Mouse (Mus musculus): ENCODE results near the gene Tsc2.
"Not testable (repeated sequence)": the region's sequence is repeated elsewhere in the genome, so short reads cannot be mapped to it uniquely, and the experiment has no call there.

The Tsc2 gene

DNA sequence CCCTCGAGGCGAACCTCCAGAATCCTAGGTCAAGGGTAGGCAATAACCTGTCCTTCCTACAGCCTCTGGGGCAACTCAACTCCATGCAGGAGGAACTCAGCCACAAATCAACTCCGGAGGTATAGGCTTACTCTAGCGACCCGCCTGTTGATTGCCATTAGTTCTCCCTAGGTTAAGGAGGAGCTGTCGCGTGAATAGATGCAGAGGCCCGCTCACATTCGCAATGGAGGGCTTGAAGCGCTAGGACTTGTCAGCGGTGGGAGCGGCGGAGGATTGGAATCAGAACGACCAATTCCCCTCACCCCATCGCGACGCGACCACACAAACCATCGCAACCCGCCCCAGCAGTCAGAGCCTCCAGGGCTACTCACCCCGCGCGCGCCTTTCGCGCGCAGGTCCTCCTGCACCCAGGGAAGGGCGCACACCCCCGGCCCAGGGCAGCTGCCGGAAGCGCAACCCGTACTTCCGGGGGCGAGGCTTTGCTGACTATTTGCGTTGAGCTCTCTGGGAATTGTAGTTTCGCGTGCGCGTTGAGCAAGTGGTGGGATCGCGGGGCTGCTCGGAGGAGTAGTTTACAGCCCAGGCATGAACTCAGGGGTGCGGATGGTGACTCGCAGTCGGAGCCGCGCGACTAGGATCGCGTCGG is at the start of gene Tsc2, which contains the start of gene Nthl1:
Tsc2 (minus strand) TSS at position 464 of the 646 bp plus-strand sequence.
Nthl1 (plus strand) TSS at position 514 of the 646 bp plus-strand sequence.
- peak; percentile 90 to 91 for DNase-seq (ENCODE audit: low spot score in 2 of 2)

DNA sequence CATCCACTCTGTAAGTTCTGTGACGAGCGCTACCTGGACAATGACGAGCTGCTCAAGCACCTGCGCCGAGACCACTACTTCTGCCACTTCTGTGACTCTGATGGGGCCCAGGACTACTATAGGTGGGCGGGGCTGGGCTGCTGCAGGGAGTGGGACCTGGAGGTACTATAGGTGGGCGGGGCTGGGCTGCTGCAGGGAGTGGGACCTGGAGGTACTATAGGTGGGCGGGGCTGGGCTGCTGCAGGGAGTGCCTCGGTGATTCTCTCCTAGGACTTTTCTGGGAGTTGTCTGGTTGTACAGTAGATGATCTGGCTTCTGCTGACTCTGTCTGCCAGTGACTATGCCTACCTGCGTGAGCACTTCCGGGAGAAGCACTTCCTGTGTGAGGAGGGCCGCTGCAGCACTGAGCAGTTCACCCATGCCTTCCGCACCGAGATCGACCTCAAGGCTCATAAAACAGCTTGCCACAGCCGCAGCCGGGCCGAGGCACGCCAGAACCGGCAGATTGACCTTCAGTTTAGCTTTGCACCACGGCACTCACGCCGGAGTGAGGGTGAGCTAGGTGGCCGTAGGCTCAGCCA is 45.2 kb upstream of the Tsc2 start:
- no peak for DNase-seq (ENCODE audit: low spot score in 2 of 2)

DNA sequence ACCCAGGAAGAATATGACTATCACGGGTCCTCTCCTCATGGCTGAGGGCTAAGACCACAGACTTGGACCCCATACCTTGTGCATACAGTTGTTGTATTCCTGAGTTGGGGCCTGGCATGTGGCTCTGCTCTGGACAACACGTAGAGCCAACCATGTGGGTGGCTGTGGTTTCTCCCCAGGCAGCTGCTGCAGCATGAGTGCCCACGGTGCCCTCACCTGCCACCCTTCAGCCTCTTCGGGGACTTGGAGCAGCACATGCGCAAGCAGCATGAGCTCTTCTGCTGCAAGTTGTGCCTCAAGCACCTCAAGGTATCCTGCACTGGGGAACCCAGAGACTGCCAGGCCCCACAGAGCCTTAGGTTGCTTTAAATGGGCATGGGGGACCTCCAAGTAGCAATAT is 44.4 kb upstream of the Tsc2 start:
- DNase-seq (ENCODE audit: low spot score in 2 of 2), result no peak

DNA sequence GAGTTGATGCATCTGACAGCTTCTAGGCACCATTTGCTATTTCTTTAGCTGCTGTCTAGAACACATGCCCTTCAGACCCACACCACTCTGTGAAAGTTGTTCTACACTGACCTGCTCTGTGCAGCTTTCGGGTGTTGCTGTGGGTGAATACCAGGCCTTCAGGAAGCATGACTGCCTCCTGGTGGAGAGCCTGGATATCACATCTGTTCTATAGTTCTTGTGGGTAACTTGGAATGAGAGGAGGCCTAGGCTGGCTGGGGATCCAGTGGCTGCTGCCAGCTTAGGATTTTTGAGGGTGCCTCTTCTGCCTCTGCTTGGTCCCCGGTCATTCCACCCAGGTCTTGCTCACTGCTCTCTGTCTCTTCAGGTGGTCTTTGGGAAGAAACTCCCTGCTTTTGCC is 43.8 kb upstream of the Tsc2 start:
- peak; percentile 73 to 80 for DNase-seq (ENCODE audit: low spot score in 2 of 2)

DNA sequence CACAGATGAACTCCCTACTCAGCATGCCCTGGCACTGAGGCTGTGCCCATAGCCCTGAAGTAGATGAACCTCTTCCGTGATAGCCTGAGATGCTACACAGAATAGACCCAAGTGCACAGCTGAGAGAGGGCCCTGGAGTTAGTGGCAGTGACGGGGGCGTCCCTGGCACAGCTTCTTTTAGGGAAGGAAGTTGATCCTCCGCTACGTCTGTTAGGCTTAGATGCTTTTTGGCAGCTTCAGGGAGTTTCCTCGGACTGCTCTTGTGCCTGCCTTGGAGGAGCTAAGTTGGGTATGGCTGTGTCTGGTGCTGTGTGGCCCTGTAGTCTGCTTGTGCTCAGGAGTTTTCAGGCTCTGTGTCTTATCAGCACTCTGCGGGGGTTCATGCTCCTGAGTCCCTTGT is 41.8 kb upstream of the Tsc2 start:
- peak; percentile 63 to 70 for DNase-seq (ENCODE audit: low spot score in 2 of 2)

DNA sequence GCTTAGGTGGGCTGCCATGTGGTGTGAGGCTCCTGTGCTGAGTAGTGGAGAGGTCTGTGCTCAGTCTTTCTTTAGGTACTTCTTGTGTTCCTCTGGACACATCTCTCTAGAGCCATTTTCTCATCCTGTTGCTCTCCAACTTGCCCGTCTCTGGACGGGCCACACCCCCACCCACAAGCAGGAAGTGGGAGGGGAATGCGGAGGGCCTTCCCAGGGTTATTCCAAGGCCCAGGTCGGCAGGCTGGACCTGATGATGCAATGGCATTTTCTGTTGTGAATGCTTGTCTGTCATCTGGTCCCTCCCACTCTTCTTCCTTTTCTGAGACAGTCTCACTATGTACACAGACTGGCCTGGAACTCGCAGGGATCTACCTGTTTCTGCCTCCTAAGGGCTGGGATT is 39.7 kb upstream of the Tsc2 start:
- DNase-seq (ENCODE audit: low spot score in 2 of 2), result no peak

DNA sequence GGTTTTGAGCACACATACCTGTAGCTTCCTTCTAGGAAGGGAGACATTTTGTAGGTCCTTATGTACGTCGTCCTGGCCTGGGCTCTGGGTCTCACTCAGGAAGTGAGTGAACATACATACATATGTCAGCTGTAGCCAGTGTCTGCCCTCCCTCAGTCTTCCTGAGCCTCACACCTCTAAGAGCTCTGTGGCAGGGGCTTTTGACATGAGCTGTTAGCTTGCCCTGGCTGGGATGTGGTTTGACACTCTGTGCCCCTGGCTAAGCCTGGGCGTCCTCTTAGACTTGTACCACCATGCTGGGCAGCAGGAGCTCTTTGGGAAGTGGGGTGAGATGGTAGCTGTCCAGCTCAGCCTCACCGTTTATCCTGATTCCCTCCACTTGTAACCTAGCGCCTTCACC is 38.9 kb upstream of the Tsc2 start:
- DNase-seq (ENCODE audit: low spot score in 2 of 2), result no peak

DNA sequence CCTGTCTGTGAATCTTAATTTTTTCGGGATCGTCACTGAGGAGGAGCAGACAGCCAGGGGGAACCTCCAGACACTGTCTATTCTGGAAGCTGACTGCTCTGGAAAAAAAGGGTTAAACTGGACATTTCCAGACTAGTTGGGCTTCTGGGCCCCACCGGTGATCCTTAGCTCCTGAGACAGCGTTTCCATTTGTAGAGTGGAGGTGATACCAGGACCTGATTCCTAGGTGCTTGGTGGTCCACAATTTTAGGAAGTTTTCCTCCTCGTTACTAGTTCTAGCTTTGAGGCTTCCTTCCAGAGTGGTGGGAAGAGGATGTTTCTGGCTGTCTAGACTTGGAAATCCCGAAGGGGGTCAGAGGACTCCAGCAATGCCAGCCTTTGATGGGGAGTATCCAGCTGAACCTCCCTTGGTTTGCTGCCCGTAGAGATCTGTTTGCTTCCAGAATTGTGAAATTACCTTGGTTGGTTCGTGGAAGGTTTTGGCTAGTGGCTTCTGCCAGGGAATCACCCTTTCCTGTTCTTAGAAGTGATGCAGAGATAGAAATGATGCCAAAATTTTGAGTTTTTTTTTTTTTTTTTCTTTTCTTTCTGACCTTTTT is 37.9 kb upstream of the Tsc2 start:
- DNase-seq (ENCODE audit: low spot score in 2 of 2), result no peak

DNA sequence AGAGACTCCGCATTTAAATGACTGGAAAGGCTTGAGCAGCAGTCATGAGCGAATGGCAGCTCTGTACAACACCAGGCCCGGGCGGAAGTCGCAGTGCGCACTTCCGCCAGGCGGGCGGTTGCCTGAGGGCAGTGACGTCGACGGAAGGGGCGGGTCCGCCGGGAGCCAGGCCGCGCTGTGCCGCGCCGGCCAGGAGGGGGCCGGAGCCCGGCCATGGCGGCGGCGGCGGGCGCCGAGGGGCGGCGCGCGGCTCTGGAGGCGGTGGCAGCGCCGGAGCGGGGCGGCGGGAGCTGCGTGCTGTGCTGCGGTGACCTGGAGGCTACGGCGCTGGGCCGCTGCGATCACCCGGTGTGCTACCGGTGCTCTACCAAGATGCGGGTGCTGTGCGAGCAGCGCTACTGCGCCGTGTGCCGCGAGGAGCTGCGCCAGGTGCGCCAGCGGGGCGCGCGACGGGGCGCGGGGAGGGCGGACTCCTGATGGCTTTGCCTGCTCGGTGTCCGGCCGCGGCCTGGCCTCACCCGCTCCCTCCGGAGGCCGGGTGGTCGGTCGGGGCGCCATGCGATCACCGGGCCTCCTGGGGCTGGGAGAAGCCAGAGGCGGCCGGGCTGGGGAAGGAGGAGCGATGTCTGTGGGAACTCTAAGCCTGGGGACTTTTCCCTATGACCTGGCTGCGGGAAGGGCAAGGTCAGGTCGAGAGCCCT is 37.3 kb upstream of the Tsc2 start, which contains the start of gene Zfp598:
Zfp598 (plus strand) TSS at position 143 of the 701 bp plus-strand sequence.
- DNase-seq (ENCODE audit: low spot score in 2 of 2), result peak; percentile 96

DNA sequence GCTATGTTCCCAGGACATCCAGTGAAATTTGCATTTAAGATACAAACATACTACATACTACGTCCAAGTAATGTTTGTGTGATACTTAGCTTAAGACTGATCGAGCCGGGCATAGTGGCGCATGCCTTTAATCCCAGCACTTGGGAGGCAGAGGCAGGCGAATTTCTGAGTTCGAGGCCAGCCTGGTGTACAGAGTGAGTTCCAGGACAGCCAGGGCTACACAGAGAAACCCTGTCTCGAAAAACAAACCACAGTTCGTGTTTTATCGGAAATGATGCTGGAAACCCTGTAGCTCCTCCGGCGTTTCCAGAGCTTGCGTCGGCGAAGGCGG is 36.7 kb upstream of the Tsc2 start:
- not testable (repeated sequence) for DNase-seq (ENCODE audit: low spot score in 2 of 2)

DNA sequence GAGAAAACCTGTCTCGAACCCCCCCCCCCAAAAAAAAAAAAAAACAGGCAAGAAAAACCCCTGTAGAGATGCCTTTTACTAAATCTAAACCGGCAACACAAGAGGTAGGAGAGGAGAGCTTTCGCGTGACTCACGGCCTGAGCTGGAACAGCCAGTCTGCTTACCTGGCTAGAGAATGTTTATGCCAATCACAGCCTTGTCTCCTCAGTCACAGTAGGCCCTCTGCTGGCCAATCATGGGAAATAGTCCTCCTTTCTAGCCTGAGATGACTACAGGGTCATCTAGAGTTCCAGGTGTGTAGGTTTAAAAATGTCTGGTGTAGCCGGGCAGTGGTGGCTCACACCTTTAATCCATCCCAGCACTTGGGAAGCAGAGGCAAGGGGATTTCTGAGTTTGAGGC is 35.0 kb upstream of the Tsc2 start:
- peak in 1 of 2 experiments; percentile 61 for DNase-seq (ENCODE audit: low spot score in 2 of 2)

DNA sequence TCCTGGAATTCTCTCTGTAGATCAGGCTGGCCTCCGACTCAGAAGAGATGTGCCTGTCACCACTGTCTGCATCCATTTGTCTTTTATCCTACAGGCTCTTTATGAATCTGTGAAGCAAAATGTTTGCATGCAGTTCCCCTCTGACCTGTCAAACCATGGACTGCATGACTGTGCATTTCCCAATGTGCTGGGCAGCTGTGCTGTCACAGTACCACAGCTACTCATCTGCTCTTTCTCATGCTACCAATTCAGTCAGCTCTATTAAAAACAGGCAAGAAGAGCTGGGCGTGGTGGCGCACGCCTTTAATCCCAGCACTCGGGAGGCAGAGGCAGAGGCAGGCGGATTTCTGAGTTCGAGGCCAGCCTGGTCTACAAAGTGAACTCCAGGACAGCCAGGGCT is 34.6 kb upstream of the Tsc2 start:
- not testable (repeated sequence) for DNase-seq (ENCODE audit: low spot score in 2 of 2)

DNA sequence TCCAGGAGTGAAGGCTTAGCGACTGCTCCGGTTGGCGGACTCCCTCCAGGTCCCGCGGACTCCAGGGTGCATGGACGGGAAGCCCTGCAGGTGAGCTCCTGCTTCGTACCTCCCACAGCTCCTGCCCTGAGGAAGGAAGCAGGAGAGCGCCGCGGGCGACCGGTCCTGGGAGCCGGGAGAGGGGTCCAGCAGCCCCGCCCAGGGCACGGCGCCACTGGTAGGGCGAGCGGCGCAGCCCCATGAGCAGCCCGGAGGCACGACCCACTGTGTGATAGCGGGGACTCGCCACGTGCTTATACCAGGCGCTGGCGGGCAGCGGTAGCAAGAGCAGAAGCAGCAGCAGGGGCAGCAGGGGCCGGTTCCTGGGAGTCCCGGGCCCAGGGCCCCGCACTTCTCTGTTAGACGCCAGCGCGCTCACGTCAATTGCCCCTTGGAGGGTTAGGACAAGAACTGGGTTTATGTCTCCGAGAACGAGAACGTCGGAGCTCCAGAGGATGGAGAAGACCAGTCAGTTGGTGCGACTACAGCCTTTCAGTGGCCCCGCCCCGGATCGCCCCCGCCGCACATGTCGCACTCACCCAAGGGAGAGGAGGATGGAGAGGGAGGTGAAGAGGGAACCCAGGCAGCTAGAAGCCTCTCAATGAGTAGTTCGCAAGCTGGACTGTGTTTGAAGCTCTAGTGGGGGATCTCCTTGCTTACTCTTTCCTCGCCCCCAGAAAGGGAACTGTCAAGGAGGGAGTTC is 25.8 kb upstream of the Tsc2 start, which contains the start of gene Npw:
Npw (minus strand) TSS at position 441 of the 742 bp plus-strand sequence.
- no peak for DNase-seq (ENCODE audit: low spot score in 2 of 2)

DNA sequence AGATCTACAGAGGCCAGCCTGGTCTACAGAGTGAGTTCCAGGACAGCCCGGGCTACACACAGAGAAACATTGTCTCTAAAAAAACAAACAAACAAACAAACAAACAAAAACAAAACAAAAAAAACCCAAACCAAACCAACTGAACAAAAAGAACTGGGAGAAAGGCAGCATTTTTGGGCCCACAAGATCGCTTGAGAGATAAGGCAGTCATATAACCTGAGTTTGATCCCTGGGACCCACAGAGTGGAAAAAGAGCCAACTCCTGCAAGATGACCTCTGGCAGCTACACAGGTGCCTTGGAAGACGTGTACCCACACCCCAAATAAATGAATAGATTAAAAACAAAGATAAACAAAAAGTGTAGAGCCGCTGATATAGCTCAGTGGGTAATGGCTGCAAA is 22.5 kb upstream of the Tsc2 start:
- no peak for DNase-seq (ENCODE audit: low spot score in 2 of 2)

DNA sequence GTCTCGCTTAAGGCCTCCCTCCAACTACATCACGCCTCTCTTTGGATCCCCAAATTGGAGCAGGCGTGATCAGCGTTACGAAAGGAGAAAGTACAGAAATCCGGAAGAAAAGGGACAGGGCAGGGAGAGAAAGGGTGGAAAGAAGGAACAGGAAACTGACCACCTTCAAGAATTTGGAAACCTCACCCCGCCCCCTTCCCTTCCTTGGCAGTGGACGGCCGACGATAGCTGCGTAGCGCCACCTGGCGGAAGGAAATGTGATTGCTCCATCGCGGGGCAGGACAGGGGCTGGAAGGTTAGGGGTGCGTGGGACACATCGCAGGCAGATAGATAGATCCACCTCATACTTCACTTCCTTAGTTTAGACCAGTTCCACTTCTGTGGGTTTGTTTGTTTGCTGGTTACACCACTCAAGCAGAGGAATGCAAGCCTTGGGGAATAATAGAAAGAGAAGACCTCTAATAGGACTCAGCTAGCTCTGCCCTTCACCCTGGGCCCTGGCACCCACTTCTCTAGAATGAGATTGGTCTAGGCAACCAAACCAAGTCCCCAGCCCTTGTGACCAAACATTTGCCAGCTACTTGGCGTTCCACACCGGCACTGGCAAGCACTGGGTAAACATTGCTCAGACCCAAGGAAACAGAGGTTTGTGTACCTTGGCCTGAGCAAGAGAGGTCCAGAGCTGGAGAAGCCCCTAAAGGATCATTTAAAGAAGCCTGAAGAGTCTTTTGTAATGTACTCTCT is 21.7 kb upstream of the Tsc2 start:
- DNase-seq (ENCODE audit: low spot score in 2 of 2), result peak in 1 of 2 experiments; percentile 73

DNA sequence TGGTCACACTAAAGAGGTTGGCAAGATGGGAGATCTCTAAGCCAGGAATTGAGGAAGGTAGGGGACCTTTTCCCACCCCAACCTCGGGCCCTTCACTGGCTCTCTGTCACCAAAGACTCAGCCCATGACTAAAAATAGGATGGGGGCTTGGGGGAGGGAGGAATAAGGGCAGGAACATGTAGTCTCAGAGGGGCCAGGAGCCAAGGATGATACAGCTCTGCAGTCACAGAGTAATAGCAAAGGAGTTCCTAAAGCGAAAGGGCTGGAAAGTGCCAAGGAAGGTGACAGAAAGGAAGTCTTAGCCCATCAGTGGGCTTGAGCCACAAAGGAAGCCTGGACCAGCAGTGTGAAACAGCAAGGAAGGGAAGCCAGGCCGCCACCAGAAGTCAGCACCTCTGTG is 19.4 kb upstream of the Tsc2 start:
- DNase-seq (ENCODE audit: low spot score in 2 of 2), result no peak

DNA sequence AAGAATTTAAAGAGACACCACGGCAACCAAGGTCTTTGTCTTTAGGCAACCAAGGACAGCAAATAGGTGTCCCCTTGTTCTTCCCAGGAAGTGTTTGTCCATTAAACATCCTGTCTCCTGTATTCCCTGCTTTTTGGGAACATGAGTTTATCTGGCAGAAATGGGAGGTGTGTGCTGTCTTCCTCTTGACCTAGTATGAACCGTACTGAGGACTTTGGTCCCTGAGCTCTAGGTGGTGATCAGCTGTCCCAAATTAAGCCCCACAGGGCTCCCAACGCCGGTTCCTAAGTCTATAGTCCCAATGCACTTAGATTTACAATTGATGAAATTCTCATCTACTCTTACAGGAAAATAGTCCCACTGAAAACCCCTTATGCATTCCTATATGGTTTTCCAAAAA is 18.3 kb upstream of the Tsc2 start:
- no peak for DNase-seq (ENCODE audit: low spot score in 2 of 2)

DNA sequence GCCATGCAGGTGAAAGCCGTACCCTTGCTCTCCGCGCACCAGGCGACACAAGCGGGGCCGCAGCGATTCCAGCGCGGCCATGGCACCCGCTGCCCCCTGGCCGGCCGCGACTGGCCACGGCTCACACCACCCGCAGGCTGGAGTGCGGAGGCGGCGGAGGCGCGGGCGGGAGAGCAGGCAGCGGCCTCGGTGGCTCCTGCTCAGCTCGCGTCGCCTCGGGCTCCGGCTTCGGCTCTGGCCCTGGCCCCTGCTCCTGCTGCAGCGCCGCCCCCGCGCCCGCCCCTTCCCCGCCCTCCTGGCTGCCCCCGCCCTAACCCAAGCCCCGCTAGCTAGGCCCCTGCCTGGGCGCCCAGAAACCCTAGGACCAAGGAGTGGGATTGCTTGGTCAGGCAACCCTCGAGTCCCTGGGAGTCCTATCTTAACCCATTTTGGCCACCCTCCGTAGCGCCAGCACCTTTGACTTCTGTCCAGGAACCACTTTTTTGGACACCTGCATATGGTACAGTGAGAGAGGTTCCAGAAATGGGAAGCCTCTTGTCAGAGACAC is 17.7 kb upstream of the Tsc2 start, which contains the start of gene Slc9a3r2:
Slc9a3r2 (minus strand) TSS at position 258 of the 547 bp plus-strand sequence.
- DNase-seq (ENCODE audit: low spot score in 2 of 2), result peak in 1 of 2 experiments; percentile 58

DNA sequence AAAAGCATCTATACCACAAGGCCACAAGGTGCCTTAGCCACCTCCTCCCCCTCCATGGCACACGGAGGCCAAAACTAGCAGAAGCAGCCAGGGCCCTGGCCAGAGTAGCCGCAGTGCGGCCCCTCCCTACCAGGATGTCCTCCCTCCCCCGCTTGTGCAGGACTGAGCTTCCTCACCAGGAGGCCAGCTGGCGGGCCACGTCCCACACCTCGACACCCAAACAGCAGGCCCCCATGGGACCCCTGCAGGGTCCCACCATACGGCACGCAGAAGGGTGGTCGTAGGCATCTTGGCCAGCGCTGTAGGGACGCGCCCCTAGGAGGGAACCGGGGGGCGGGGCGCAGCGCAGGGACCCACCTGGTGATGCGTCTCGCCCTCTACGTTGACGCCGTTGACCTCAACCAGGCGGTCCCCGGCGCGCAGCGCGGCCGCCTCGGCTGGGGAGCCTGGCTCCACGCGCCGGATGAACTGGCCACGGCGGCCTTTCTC is 17.2 kb upstream of the Tsc2 start:
- no peak for DNase-seq (ENCODE audit: low spot score in 2 of 2)

DNA sequence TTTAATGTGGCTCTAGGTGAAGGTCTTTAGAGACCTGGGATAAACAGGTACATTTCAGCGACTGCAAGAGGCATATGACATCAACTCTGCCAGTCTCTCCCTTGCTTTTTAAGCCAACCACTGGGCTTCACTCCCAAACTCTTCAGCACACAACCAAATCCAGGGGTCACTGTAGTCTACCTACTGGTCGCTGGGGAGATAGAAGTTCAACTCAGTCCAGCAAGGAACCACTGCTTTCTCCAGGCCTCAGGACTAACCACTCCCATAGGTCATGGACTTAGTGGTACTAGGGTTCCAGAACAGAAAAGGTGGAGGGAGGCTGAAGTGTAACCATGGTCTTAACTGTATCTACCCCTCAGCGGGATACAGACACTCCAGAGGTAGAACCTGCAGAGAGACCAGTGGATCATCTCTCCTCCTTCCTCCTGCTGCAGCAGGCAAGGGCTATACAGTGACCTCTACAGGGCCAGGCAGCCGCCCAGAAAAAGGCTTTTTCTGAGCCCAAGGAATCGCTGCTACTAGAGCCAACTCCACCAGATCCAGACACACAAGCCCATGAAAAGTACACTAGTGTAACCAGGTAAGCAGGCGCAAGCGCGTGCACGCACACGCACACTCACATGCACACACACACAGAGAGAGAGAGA is 16.4 kb upstream of the Tsc2 start:
- DNase-seq (ENCODE audit: low spot score in 2 of 2), result no peak

All from right cerebral cortex, postnatal 10 days (tissue).